Mouse (Mus musculus) CH12.LX (cell line): ENCODE data around the gene 3110009E18Rik. TPM values are rescaled to one million over a fixed set of nuclear protein-coding genes. Genes with fewer than 3 reads are reported as not detected.
A peak's percentile ranks its signal among the peaks of the same experiment; 100 is the strongest.

Experiments
- DNase-seq: peaks from one replicate; pipeline ENCODE4 v3.0.0-alpha.2; 2013; ENCODE audit errors: extremely low read depth
- H3K27ac ChIP-seq: 2 replicates; pipeline ENCODE4 v1.5.1; 2012; ENCODE audit warnings: low read depth, mild to moderate bottlenecking, control low read depth, moderate library complexity; ENCODE audit not compliant: insufficient read depth
- H3K27me3 ChIP-seq: replicated peaks from 2 replicates; pipeline ENCODE3; 2012; ENCODE audit warnings: inconsistent platforms
- H3K36me3 ChIP-seq, 2 experiments: replicated peaks in 1 of 2; 2 replicates each; pipeline versions ENCODE3 to v1.6.1; 2012; ENCODE audit warnings: inconsistent platforms in 1 of 2, low read length in 1 of 2, mild to moderate bottlenecking in 1 of 2, mixed read lengths in 1 of 2, moderate library complexity in 1 of 2; ENCODE audit not compliant: control insufficient read depth in 1 of 2, insufficient read depth in 1 of 2
- H3K4me1 ChIP-seq, 2 experiments: 2 replicates each; pipeline ENCODE4 v1.6.1; 2012; ENCODE audit warnings: inconsistent platforms in 1 of 2, moderate library complexity in 1 of 2; ENCODE audit not compliant: insufficient read depth in 2 of 2, control insufficient read depth in 1 of 2
- H3K4me2 ChIP-seq: 2 replicates; pipeline ENCODE4 v1.6.1; 2012; ENCODE audit warnings: low read depth, mild to moderate bottlenecking, control low read depth; ENCODE audit not compliant: poor library complexity, insufficient read depth, severe bottlenecking
- H3K4me3 ChIP-seq, 3 experiments: fragments of 150-350 bp in 1 of 3; sonication (generic) in 1 of 3; replicated peaks in 1 of 3; 2 replicates each; pipeline versions ENCODE3 to v1.5.1; 2011 to 2012; ENCODE audit warnings: low read depth in 2 of 3, low read length in 2 of 3, mild to moderate bottlenecking in 2 of 3, moderate library complexity in 2 of 3, control low read depth in 1 of 3, improper control_type of control experiment in 1 of 3, inconsistent platforms in 1 of 3, mixed read lengths in 1 of 3; ENCODE audit not compliant: poor library complexity in 1 of 3
- H3K79me2 ChIP-seq: replicated peaks from 2 replicates; pipeline ENCODE4 v1.6.1; 2012; ENCODE audit warnings: mild to moderate bottlenecking, moderate library complexity; ENCODE audit not compliant: control insufficient read depth, poor library complexity, insufficient read depth, severe bottlenecking; ENCODE audit errors: extremely low read depth
- H3K9ac ChIP-seq: 2 replicates; pipeline ENCODE4 v1.6.1; 2012; ENCODE audit warnings: low read depth, mild to moderate bottlenecking, control low read depth, moderate library complexity; ENCODE audit not compliant: insufficient read depth
- H3K9me3 ChIP-seq: replicated peaks from 2 replicates; pipeline ENCODE3; 2012; ENCODE audit warnings: low read length, inconsistent platforms, mixed read lengths
- CHD1 ChIP-seq: IDR thresholded peaks from 2 replicates; pipeline ENCODE4 v1.6.1; 2012; ENCODE audit warnings: low read depth, low read length, improper control_type of control experiment, inconsistent platforms
- CHD2 ChIP-seq: IDR thresholded peaks from 2 replicates; pipeline ENCODE4 v1.6.1; 2011; ENCODE audit warnings: low read length, improper control_type of control experiment
- E2F4 ChIP-seq: IDR thresholded peaks from 2 replicates; pipeline ENCODE4 v1.6.1; 2011; ENCODE audit warnings: low read depth, low read length, improper control_type of control experiment; ENCODE audit not compliant: insufficient replicate concordance
- HCFC1 ChIP-seq: IDR thresholded peaks from 2 replicates; pipeline ENCODE4 v1.6.1; 2012; ENCODE audit warnings: low read depth, mild to moderate bottlenecking, inconsistent platforms, low read length, improper control_type of control experiment
- JUN ChIP-seq: IDR thresholded peaks from 2 replicates; pipeline ENCODE4 v1.6.1; 2011; ENCODE audit warnings: low read depth, mild to moderate bottlenecking, low read length, improper control_type of control experiment, moderate library complexity; ENCODE audit not compliant: insufficient read depth
- JUND ChIP-seq: conservative IDR thresholded peaks from 2 replicates; pipeline ENCODE4 v1.6.1; 2011; ENCODE audit warnings: low read depth, low read length, improper control_type of control experiment
- KAT2A ChIP-seq: IDR thresholded peaks from 2 replicates; pipeline ENCODE4 v1.6.1; 2012; ENCODE audit warnings: low read length, improper control_type of control experiment, inconsistent platforms; ENCODE audit not compliant: insufficient replicate concordance
- MEF2A ChIP-seq: IDR thresholded peaks from 2 replicates; pipeline ENCODE4 v1.6.1; 2014; ENCODE audit warnings: low read depth, mild to moderate bottlenecking, inconsistent platforms, low read length, improper control_type of control experiment, borderline replicate concordance
- MXI1 ChIP-seq: IDR thresholded peaks from 2 replicates; pipeline ENCODE4 v1.6.1; 2011; ENCODE audit warnings: mild to moderate bottlenecking, low read depth, low read length, improper control_type of control experiment
- NELFE ChIP-seq: IDR thresholded peaks from 2 replicates; pipeline ENCODE4 v1.6.1; 2011; ENCODE audit warnings: low read depth, low read length, improper control_type of control experiment
- NRF1 ChIP-seq: IDR thresholded peaks from 2 replicates; pipeline ENCODE4 v1.6.1; 2014; ENCODE audit warnings: low read depth, mild to moderate bottlenecking, inconsistent platforms, low read length, improper control_type of control experiment, moderate library complexity
- PAX5 ChIP-seq: IDR thresholded peaks from 2 replicates; pipeline ENCODE4 v1.6.1; 2012; ENCODE audit warnings: low read length, inconsistent platforms, mixed read lengths
- POLR2A ChIP-seq: IDR thresholded peaks from 2 replicates; pipeline ENCODE4 v1.6.1; 2011; ENCODE audit warnings: low read depth, mild to moderate bottlenecking, improper control_type of control experiment, low read length
- RCOR1 ChIP-seq: conservative IDR thresholded peaks from 2 replicates; pipeline ENCODE4 v1.6.1; 2012; ENCODE audit warnings: low read depth, mild to moderate bottlenecking, inconsistent platforms, low read length, improper control_type of control experiment
- SIN3A ChIP-seq: IDR thresholded peaks from 2 replicates; pipeline ENCODE4 v1.6.1; 2012; ENCODE audit warnings: low read length, improper control_type of control experiment, inconsistent platforms
- UBTF ChIP-seq: IDR thresholded peaks from 2 replicates; pipeline ENCODE4 v1.6.1; 2012; ENCODE audit warnings: low read depth, mild to moderate bottlenecking, inconsistent platforms, low read length, improper control_type of control experiment, moderate library complexity
- USF1 ChIP-seq: IDR thresholded peaks from 2 replicates; pipeline ENCODE4 v1.6.1; 2014; ENCODE audit warnings: low read depth, mild to moderate bottlenecking, inconsistent platforms, low read length, improper control_type of control experiment
- USF2 ChIP-seq: conservative IDR thresholded peaks from 2 replicates; pipeline ENCODE4 v1.6.1; 2011; ENCODE audit warnings: low read depth, low read length, improper control_type of control experiment
- ZC3H11A ChIP-seq: IDR thresholded peaks from 2 replicates; pipeline ENCODE4 v1.6.1; 2012; ENCODE audit warnings: low read depth, mild to moderate bottlenecking, inconsistent platforms, low read length, improper control_type of control experiment
- ZKSCAN1 ChIP-seq: IDR thresholded peaks from 2 replicates; pipeline ENCODE4 v1.6.1; 2012; ENCODE audit warnings: low read depth, inconsistent platforms, low read length, improper control_type of control experiment, borderline replicate concordance
- ZNF384 ChIP-seq: IDR thresholded peaks from 2 replicates; pipeline ENCODE4 v1.6.1; 2012; ENCODE audit warnings: low read depth, low read length, improper control_type of control experiment, inconsistent platforms
- dilution Hi-C: fragments of 300-500 bp; cut with MboI; formaldehyde crosslinking; loops from 2 replicates; pipeline ENCODE4 v1.14.3; 2020; ENCODE audit warnings: low sequenced_read_pairs; ENCODE audit not compliant: extremely low pct_unique_long_range_greater_than_20kb, extremely low pct_ligation_motif_present
- in situ Hi-C: fragments of 300-500 bp; cut with MboI; formaldehyde crosslinking; loops from 3 replicates; pipeline ENCODE4 v1.14.3; 2019; ENCODE audit warnings: low sequenced_read_pairs, low pct_ligation_motif_present, low pct_unique_long_range_greater_than_20kb, mixed read lengths
- polyA plus RNA-seq: library from polyadenylated mRNA; unstranded; fragments of >175 nt; gene quantifications from 2 replicates; pipeline ENCODE4 v1.2.1, GENCODE M21; 2012; ENCODE audit warnings: low read depth; ENCODE audit not compliant: insufficient read length
- total RNA-seq, 2 experiments: library from RNA; depleted of rRNA; stranded (reverse); fragments of 300-350 nt in 1 of 2; fragments of >200 nt in 1 of 2; gene quantifications; 2 replicates each; pipeline ENCODE4 v1.2.3; 2012 to 2014

3110009E18Rik gene
- total and polyA plus RNA-seq, 3 experiments: 2.7 to 5.9 (median 4.6) TPM

DNA sequence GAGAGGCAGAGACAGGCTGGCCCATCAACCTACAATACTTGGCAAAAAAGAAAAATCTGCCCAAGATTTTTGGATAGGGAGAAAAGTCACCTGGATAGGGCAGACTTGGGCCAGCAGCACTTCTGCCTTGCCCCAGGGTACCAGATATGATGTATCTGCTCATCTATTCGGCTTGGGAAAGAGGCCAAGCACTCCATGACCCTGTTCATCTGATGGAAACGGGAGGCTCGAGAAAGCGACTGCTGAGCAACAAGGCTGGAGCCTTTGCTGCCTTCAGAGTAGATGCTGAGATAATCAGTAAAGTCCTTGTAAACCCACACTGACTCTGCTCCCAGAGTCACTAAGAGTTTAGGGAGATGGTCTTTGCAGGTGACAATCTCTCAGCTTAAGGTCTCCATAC is 1.6 kb upstream of the 3110009E18Rik start:
- Histone ChIP-seq H3K79me2 (peaks cover 5% of the 10 kb centered on the region; the same call in 1 of the 2 replicates), H3K27me3 (no peaks in the 10 kb centered on the region), H3K36me3 (peaks cover 27 to 54% of the 10 kb centered on the region in 2 experiments), H3K4me3 (peak overlapping the region in 1 of 3 experiments; percentile 79), H3K9me3 (peaks cover 18% of the 10 kb centered on the region), H3K4me1 (peaks cover 14 to 37% of the 10 kb centered on the region in 2 experiments), H3K27ac (no peak overlapping the region), H3K4me2 (peak overlapping the region; percentile 11; the same call in 1 of the 2 replicates), H3K9ac (no peak overlapping the region)
- DNase-seq: no peak
- dilution Hi-C loops: no loop called here
- TF ChIP-seq CHD2 (no peak), HCFC1 (no peak), USF1 (no peak), MXI1 (no peak), E2F4 (no peak), KAT2A (no peak), UBTF (no peak), USF2 (no peak), ZKSCAN1 (no peak), RCOR1 (no peak), MEF2A (no peak), NELFE (no peak), POLR2A (no peak), NRF1 (no peak), ZNF384 (no peak), JUND (no peak), PAX5 (no peak), CHD1 (no peak), JUN (no peak), ZC3H11A (no peak)
- in situ Hi-C loops: no loop called here

DNA sequence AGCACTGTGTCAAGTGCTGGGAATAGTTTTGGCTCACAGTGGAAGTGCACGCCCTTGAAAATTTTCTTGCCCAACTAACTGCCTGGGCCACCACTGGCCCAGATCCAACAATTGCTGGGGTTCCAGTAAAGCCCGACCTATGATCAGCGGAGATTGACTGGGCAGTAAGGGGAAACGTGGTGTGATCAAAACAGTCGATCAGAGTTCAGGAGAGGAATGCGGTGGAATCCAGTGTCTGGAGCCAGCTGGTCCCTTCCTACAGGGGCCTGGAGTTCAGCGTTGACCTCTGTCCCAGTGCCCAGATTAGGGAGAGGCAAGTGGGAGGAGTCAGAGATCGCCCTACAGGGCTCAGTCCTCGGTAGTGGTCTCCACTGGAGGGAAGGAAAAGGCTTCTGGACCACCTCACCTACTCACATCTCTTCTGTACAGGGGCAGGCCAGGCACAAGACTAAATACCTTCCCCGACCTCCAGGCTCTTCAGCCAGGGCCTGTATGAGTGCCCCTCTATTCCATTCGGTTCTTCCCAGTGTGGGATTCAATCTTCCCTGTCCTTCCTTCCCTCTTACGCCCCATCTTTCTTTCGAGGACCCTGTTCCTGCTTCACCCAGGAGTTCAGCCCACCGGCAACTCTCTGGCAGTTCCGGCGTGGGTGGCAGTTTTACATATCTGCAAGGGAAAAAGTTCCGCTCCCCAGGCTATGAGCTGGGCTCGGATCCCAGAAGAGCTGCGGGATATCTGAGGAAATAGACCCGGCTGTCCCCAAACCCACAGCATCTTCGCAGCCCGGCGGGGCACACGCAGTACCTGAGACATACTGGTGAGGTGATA is 632 bp upstream of the 3110009E18Rik start:
- peak overlapping the region; percentile 78 for H3K9ac ChIP-seq
- dilution Hi-C loops (no loop called here), in situ Hi-C loops (no loop called here)
- peak overlapping the region; percentile 79 to 87 (median 81) for H3K4me3 ChIP-seq
- peaks cover 5% of the 10 kb centered on the region; the same call in 1 of the 2 replicates for H3K79me2 ChIP-seq
- H3K4me2 ChIP-seq: peak overlapping the region; percentile 82
- peaks cover 14 to 37% of the 10 kb centered on the region in 2 experiments for H3K4me1 ChIP-seq
- H3K36me3 ChIP-seq: peaks cover 17 to 45% of the 10 kb centered on the region in 2 experiments
- H3K9me3 ChIP-seq: peaks cover 9% of the 10 kb centered on the region
- H3K27ac ChIP-seq: peak overlapping the region; percentile 53; the same call in 1 of the 2 replicates
- no peak for DNase-seq
- no peaks in the 10 kb centered on the region for H3K27me3 ChIP-seq
- no peak for TF ChIP-seq JUND
- TF ChIP-seq SIN3A: peak; percentile 30
- TF ChIP-seq, all 38 proteins: peak for 1
